In the genomic region with DNA sequence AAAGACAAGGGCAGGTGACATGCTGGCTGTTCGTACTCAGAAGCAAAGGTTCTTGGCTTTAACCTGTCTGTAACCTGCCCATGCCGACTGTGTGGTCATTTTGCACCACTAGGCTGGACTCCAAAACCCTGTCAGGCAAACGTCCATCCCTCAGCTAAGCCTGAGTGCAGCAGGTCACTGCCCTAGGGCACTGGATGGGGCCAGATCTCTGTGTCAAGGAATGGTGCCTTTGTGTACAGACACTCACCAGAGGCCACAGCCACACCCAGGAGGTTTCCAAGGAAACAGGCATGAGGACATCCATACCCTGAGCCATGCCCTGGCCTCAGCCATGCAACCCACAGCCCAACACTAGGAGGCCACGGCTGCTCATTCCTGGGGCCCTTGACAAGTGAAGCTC, we compare ENCODE assay signal across 12 mouse cellular contexts.
DNase-seq lines count a peak whose midpoint lies in the region; ATAC-seq and TF ChIP-seq lines count a peak whose summit lies in the region.
"Had no signal": no experiment of that assay in that cellular context is flagged by ENCODE, and none has a peak within 500 bp of the region (broad histone marks: within the 10 kb centered on the region; RNA-seq: fewer than 3 reads in every experiment).

No protein-coding gene starts in this region.

- H3K4me2 ChIP-seq in kidney, postnatal 0 days (ENCODE audit: low read length): no peak overlapping the region
- no peak overlapping the region for H3K4me2 ChIP-seq in neural tube, embryonic 15.5 days
- H3K4me2 ChIP-seq: lung, embryonic 15.5 days had no signal

- H3K27ac ChIP-seq in kidney, postnatal 0 days: no peak overlapping the region
- 0 out of 2 replicates have a peak overlapping the region, but pooled peaks have one; percentile 7 for H3K27ac ChIP-seq in neural tube, embryonic 15.5 days (replicated peaks)
- H3K27ac ChIP-seq in heart, embryonic 10.5 days: no peak overlapping the region
- H3K27ac ChIP-seq: lung, embryonic 15.5 days had no signal

- H3K36me3 ChIP-seq in kidney, postnatal 0 days (ENCODE audit: insufficient read depth, low read length): no peaks in the 10 kb centered on the region
- no peaks in the 10 kb centered on the region for H3K36me3 ChIP-seq in neural tube, embryonic 15.5 days
- no peaks in the 10 kb centered on the region for H3K36me3 ChIP-seq in heart, embryonic 10.5 days
- H3K36me3 ChIP-seq: lung, embryonic 15.5 days had no signal

- no peak for TF ChIP-seq CTCF in kidney, postnatal 0 days (IDR thresholded peaks at IDR 0.05; ENCODE audit: low read depth)

- H3K9me3 ChIP-seq in kidney, postnatal 0 days (replicated peaks; ENCODE audit: low read length): no peaks in the 10 kb centered on the region
- H3K9me3 ChIP-seq in neural tube, embryonic 15.5 days (replicated peaks): no peaks in the 10 kb centered on the region
- H3K9me3 ChIP-seq in heart, embryonic 10.5 days: no peaks in the 10 kb centered on the region
- H3K9me3 ChIP-seq: lung, embryonic 15.5 days had no signal

- intact Hi-C loops in left cerebral cortex, postnatal 36 days (cut with DNase I): no loop called here

- ATAC-seq in kidney, postnatal 0 days (replicated peaks; ENCODE audit: low FRiP score, low read depth): 0 out of 2 replicates have a peak, but pooled peaks have one; percentile 43
- ATAC-seq in neural tube, embryonic 15.5 days (ENCODE audit: low FRiP score): no peak

- no peaks in the 10 kb centered on the region for H3K4me1 ChIP-seq in kidney, postnatal 0 days (replicated peaks; ENCODE audit: insufficient read depth, low read length)
- peaks cover 30% of the 10 kb centered on the region for H3K4me1 ChIP-seq in neural tube, embryonic 15.5 days
- H3K4me1 ChIP-seq in heart, embryonic 10.5 days: no peaks in the 10 kb centered on the region
- H3K4me1 ChIP-seq: lung, embryonic 15.5 days had no signal

- 35% methylated on average over 4 of the region's 4 CpGs for WGBS in kidney, postnatal 0 days
- 55% methylated on average over 4 of the region's 4 CpGs for WGBS in neural tube, embryonic 15.5 days
- 66% methylated on average over 4 of the region's 4 CpGs for WGBS in heart, embryonic 10.5 days

- H3K4me3 ChIP-seq in kidney, postnatal 0 days (replicated peaks; ENCODE audit: low read depth, low read length): no peak overlapping the region
- H3K4me3 ChIP-seq in neural tube, embryonic 15.5 days (replicated peaks): no peak overlapping the region
- no peak overlapping the region for H3K4me3 ChIP-seq in heart, embryonic 10.5 days
- H3K4me3 ChIP-seq: lung, embryonic 15.5 days had no signal

- H3K9ac ChIP-seq in kidney, postnatal 0 days (ENCODE audit: low read depth, low read length): no peak overlapping the region
- no peak overlapping the region for H3K9ac ChIP-seq in neural tube, embryonic 15.5 days (replicated peaks)
- H3K9ac ChIP-seq: lung, embryonic 15.5 days had no signal

- peak; percentile 32 for DNase-seq in adrenal gland, adult 2 months
- DNase-seq in adrenal gland, postnatal 4 days (ENCODE audit: low spot score in 2 of 2): no peak
- no peak for DNase-seq in kidney, postnatal 0 days (ENCODE audit: low spot score)
- DNase-seq in kidney, adult 8-10 months: no peak
- DNase-seq in mesoderm, embryonic 11.5 days (ENCODE audit: low read depth, low spot score): peak; percentile 41
- DNase-seq in heart, embryonic 10.5 days (ENCODE audit: low spot score): no peak
- DNase-seq in left cerebral cortex, postnatal 36 days (ENCODE audit: low spot score in 2 of 2): no peak
- DNase-seq: cerebellum, adult 9-11 months; heart, postnatal 10 days; kidney, postnatal 10 days had no signal

- H3K27me3 ChIP-seq in kidney, postnatal 0 days (ENCODE audit: insufficient read depth, low read length): no peaks in the 10 kb centered on the region
- no peaks in the 10 kb centered on the region for H3K27me3 ChIP-seq in neural tube, embryonic 15.5 days (replicated peaks)
- H3K27me3 ChIP-seq in heart, embryonic 10.5 days (ENCODE audit: insufficient read depth, poor library complexity, severe bottlenecking): no peaks in the 10 kb centered on the region
- H3K27me3 ChIP-seq: lung, embryonic 15.5 days had no signal

Comparison
In these comparisons a context has a peak if more than half of its experiments do, and no peak if none do; other contexts are left out.
1. DNase-seq: peak in adrenal gland, adult 2 months (single experiment) and mesoderm, embryonic 11.5 days (single experiment); none in adrenal gland, postnatal 4 days (0 of 2), kidney, postnatal 0 days (single experiment), kidney, adult 8-10 months (0 of 2), heart, embryonic 10.5 days (single experiment) and left cerebral cortex, postnatal 36 days (0 of 2).